Mouse (Mus musculus): Measurements from ENCODE around the gene Slc29a4. TPM values are rescaled to one million over a fixed set of nuclear protein-coding genes. Genes with fewer than 3 reads are reported as not detected.
A peak's percentile ranks its signal among the peaks of the same experiment; 100 is the strongest.

The Slc29a4 gene
- polyA plus RNA-seq, 1 experiment from 2014 or later = 15.7 TPM

GRCm38 (mm10) chr5:142718037-142718436 is 25.7 kb downstream of the Slc29a4 start:
- no peak overlapping the region for H3K9ac ChIP-seq
- 21% methylated on average over 4 of the region's 4 CpGs for WGBS

GRCm38 (mm10) chr5:142718486-142718885 is 26.2 kb downstream of the Slc29a4 start:
- no peak overlapping the region for H3K4me3 ChIP-seq
- no peaks in the 10 kb centered on the region for H3K9me3 ChIP-seq
- H3K9ac ChIP-seq = no peak overlapping the region
- WGBS = 47% methylated on average over 25 of the region's 25 CpGs
- no peaks in the 10 kb centered on the region for H3K27me3 ChIP-seq
- H3K4me2 ChIP-seq (replicated peaks) = no peak overlapping the region
- no peaks in the 10 kb centered on the region; the same call in 1 of the 2 replicates for H3K36me3 ChIP-seq
- ATAC-seq (ENCODE audit: insufficient number of reproducible peaks, insufficient read depth, low FRiP score, low TSS enrichment) = no peak
- no peak overlapping the region for H3K27ac ChIP-seq
- H3K4me1 ChIP-seq = no peaks in the 10 kb centered on the region; the same call in 1 of the 2 replicates

More at GRCm38 (mm10) chr5:142718037-142718436, 25.7 kb downstream of the Slc29a4 start:
- Histone ChIP-seq H3K27me3 (no peaks in the 10 kb centered on the region), H3K4me1 (no peaks in the 10 kb centered on the region; the same call in 1 of the 2 replicates), H3K27ac (no peak overlapping the region), H3K4me3 (no peak overlapping the region), H3K9me3 (no peaks in the 10 kb centered on the region), H3K36me3 (peaks cover under 1% of the 10 kb centered on the region; the same call in 1 of the 2 replicates), H3K4me2 (replicated peaks) (no peak overlapping the region)
- ATAC-seq (ENCODE audit: insufficient number of reproducible peaks, insufficient read depth, low FRiP score, low TSS enrichment) = no peak

DNA sequence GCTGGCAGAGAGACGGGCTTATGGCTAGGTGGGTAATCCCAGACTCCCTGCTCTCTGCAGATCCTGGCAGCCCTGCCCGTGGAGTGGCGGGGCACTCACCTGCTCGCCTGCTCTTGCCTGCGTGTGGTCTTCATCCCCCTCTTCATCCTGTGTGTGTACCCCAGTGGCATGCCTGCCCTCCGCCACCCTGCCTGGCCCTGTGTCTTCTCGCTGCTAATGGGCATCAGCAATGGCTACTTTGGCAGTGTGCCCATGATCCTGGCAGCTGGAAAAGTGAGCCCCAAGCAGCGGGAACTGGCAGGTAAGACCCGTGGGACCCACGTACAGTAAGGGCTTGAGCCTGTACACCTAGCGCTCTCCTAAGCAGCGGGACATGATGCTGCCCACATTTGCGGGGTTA is 27.6 kb downstream of the Slc29a4 start:
- H3K4me1 ChIP-seq = peaks cover 3% of the 10 kb centered on the region
- no peak overlapping the region for H3K4me2 ChIP-seq (replicated peaks)
- ATAC-seq (ENCODE audit: insufficient number of reproducible peaks, insufficient read depth, low FRiP score, low TSS enrichment) = no peak
- WGBS = 90% methylated on average over 13 of the region's 13 CpGs
- H3K9ac ChIP-seq = no peak overlapping the region
- H3K9me3 ChIP-seq = no peaks in the 10 kb centered on the region
- H3K36me3 ChIP-seq = no peaks in the 10 kb centered on the region; the same call in 1 of the 2 replicates
- no peak overlapping the region for H3K27ac ChIP-seq
- no peak overlapping the region for H3K4me3 ChIP-seq
- no peaks in the 10 kb centered on the region for H3K27me3 ChIP-seq

DNA sequence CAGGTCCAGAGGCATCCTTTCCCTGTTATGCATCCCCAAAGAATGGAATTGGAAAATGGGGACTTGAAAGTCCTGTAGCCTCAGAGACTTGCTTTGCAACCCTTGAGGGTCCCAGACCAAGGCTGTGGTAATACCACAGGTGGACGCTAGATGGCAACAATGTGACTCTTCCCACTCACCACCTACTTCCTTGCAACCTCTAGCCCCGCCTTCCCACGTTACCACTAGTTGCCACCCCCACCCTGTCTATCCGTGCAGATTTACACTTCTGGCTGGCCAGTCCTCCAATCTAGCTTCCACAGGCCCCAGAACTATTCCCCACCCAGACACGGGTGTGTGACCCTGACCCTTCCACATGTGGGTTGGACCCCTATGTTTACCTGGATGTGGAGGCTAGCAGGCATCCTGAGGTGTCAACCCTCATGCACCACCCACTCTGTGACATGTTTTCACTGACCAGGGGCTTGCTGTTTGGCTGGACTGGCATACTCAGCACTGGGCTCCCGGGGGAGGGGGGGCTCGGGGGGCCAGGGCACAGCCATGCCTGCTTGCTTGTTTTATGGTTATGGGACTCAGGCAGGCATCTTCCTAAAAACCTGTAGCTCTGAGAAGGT is 31.3 kb downstream of the Slc29a4 start:
- Histone ChIP-seq H3K9me3 (no peaks in the 10 kb centered on the region), H3K4me3 (no peak overlapping the region), H3K27ac (peak overlapping the region; percentile 41; the same call in 1 of the 2 replicates), H3K4me2 (replicated peaks) (peak overlapping the region; percentile 13; the same call in 1 of the 2 replicates), H3K36me3 (peaks cover 35% of the 10 kb centered on the region), H3K9ac (no peak overlapping the region), H3K27me3 (no peaks in the 10 kb centered on the region), H3K4me1 (peaks cover 3% of the 10 kb centered on the region; the same call in 1 of the 2 replicates)
- 12% methylated on average over 7 of the region's 7 CpGs for WGBS
- no peak; the same call in 1 of the 2 replicates for ATAC-seq (ENCODE audit: insufficient number of reproducible peaks, insufficient read depth, low FRiP score, low TSS enrichment)

DNA sequence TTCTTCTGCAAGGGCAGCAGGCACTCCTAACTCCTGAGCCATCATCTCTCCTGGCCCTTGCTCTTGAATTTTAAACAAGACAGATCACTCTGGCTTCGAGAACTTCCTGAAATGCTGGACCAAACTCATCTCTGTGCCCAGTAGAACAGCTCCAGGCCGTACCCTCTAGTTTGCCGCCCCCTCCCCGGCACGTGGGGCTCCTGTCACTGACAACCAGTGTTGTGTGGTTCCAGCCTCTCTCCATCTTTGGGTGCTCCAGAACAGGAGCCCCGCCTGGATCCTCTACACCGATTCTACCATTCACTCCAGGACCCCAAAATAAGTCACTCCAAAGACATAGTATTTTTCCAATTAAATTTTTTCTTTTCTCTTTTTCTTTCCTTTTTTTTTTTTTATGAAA is 32.0 kb downstream of the Slc29a4 start:
- no peaks in the 10 kb centered on the region for H3K9me3 ChIP-seq
- no peak overlapping the region for H3K4me3 ChIP-seq
- peak overlapping the region; percentile 17; the same call in 1 of the 2 replicates for H3K27ac ChIP-seq
- H3K36me3 ChIP-seq = peaks cover 42% of the 10 kb centered on the region
- H3K27me3 ChIP-seq = no peaks in the 10 kb centered on the region
- ATAC-seq (ENCODE audit: insufficient number of reproducible peaks, insufficient read depth, low FRiP score, low TSS enrichment) = no peak
- H3K4me2 ChIP-seq (replicated peaks) = no peak overlapping the region
- 87% methylated on average over 7 of the region's 7 CpGs for WGBS
- no peak overlapping the region for H3K9ac ChIP-seq
- peaks cover 3% of the 10 kb centered on the region; the same call in 1 of the 2 replicates for H3K4me1 ChIP-seq

- no peak overlapping the region for H3K27ac ChIP-seq
- peaks cover 67% of the 10 kb centered on the region for H3K36me3 ChIP-seq
- H3K27me3 ChIP-seq = no peaks in the 10 kb centered on the region
- H3K4me3 ChIP-seq = no peak overlapping the region
- H3K4me1 ChIP-seq = peaks cover 3% of the 10 kb centered on the region; the same call in 1 of the 2 replicates
- H3K9ac ChIP-seq = no peak overlapping the region
- H3K9me3 ChIP-seq = no peaks in the 10 kb centered on the region
- ATAC-seq (ENCODE audit: insufficient number of reproducible peaks, insufficient read depth, low FRiP score, low TSS enrichment) = no peak
- WGBS = 81% methylated on average over 6 of the region's 6 CpGs
- no peak overlapping the region for H3K4me2 ChIP-seq (replicated peaks)
These were observed 34.4 kb downstream of the Slc29a4 start for GRCm38 (mm10) chr5:142726748-142727147.

GRCm38 (mm10) chr5:142728301-142728700 is 36.0 kb downstream of the Slc29a4 start:
- ATAC-seq (ENCODE audit: insufficient number of reproducible peaks, insufficient read depth, low FRiP score, low TSS enrichment) = no peak
- H3K36me3 ChIP-seq = peaks cover 82% of the 10 kb centered on the region
- H3K4me1 ChIP-seq = peaks cover 3% of the 10 kb centered on the region; the same call in 1 of the 2 replicates
- 96% methylated on average over 16 of the region's 16 CpGs for WGBS
- H3K4me2 ChIP-seq (replicated peaks) = no peak overlapping the region
- H3K4me3 ChIP-seq = no peak overlapping the region
- H3K9me3 ChIP-seq = no peaks in the 10 kb centered on the region
- H3K27me3 ChIP-seq = no peaks in the 10 kb centered on the region
- no peak overlapping the region for H3K9ac ChIP-seq
- no peak overlapping the region for H3K27ac ChIP-seq

DNA sequence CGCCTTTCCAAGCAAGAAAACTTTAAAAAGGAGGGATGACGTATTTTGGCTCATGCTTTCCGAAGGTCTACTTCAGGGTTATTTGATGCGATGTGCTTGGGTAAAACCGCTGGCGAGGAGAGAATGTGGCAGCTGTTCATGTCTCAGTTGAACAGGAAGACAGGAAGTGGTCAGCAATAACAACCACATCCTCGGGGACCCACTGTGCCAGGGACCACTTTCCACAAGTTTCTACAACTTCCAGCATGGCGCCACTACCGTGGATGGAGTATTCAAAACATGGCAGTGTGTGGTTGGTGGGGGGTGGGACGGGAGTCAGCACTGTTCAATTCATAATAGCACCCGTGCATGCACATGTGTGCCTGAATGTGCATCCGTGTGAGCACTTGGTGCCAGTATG is 38.0 kb downstream of the Slc29a4 start:
- Histone ChIP-seq H3K36me3 (peaks cover 96% of the 10 kb centered on the region), H3K4me3 (no peak overlapping the region), H3K4me2 (replicated peaks) (no peak overlapping the region), H3K4me1 (no peaks in the 10 kb centered on the region), H3K9me3 (no peaks in the 10 kb centered on the region), H3K27ac (no peak overlapping the region), H3K27me3 (no peaks in the 10 kb centered on the region), H3K9ac (no peak overlapping the region)
- WGBS = 91% methylated on average over 12 of the region's 12 CpGs
- ATAC-seq (ENCODE audit: insufficient number of reproducible peaks, insufficient read depth, low FRiP score, low TSS enrichment) = no peak

DNA sequence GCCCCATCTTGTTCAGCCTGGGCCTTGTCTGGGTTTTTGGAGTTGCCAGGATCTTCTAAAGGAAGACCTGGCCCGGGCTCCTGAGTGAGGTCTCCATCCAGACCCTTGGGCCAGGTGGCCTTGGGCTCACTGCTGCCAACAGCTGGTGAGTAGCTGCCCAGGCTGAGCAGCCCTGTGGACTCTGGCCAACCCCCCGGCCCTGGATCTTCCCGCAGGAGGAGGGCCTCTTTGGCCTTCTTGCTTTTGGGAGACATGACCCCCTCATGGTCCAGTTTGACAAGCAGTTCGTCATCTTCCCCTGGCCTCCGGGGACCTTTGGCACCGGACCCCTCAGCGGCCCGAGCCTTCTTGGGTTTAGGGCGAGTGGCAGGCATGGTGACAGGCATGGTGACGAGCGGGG is 39.6 kb downstream of the Slc29a4 start:
- no peaks in the 10 kb centered on the region for H3K27me3 ChIP-seq
- ATAC-seq (ENCODE audit: insufficient number of reproducible peaks, insufficient read depth, low FRiP score, low TSS enrichment) = no peak
- H3K4me2 ChIP-seq (replicated peaks) = no peak overlapping the region
- WGBS = 91% methylated on average over 11 of the region's 11 CpGs
- H3K36me3 ChIP-seq = peaks cover 96% of the 10 kb centered on the region
- H3K9me3 ChIP-seq = no peaks in the 10 kb centered on the region
- no peak overlapping the region for H3K4me3 ChIP-seq
- no peak overlapping the region for H3K9ac ChIP-seq
- H3K27ac ChIP-seq = no peak overlapping the region
- H3K4me1 ChIP-seq = no peaks in the 10 kb centered on the region

DNA sequence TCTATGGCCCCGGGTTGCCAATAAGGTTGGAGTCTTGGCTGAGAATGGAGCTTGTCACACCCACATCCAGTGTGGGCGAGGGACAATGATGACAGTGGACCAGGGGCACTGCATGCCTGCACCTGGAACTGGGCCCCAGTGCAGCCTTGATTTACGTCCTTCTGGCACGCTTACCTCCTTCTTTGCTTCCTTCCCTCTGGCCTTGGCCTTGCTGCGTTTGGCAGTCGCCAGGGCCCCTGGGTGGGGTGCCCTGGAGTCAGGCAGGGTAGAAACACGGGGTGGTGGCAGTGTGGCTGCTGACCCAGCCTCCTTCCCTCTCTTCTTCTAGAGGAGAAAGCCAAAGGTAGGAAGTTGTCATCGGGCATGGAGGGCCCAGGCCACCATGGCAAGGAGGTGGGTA is 47.6 kb downstream of the Slc29a4 start:
- Histone ChIP-seq H3K9ac (no peak overlapping the region), H3K4me3 (no peak overlapping the region), H3K27ac (no peak overlapping the region), H3K9me3 (no peaks in the 10 kb centered on the region), H3K27me3 (no peaks in the 10 kb centered on the region), H3K36me3 (peaks cover 93% of the 10 kb centered on the region), H3K4me2 (replicated peaks) (no peak overlapping the region), H3K4me1 (no peaks in the 10 kb centered on the region)
- ATAC-seq (ENCODE audit: insufficient number of reproducible peaks, insufficient read depth, low FRiP score, low TSS enrichment) = no peak
- WGBS = 88% methylated on average over 8 of the region's 8 CpGs

GRCm38 (mm10) chr5:142747026-142747629 is 54.8 kb downstream of the Slc29a4 start:
- H3K4me2 ChIP-seq (replicated peaks) = no peak overlapping the region
- 80% methylated on average over 12 of the region's 12 CpGs for WGBS
- H3K36me3 ChIP-seq = peaks cover 91% of the 10 kb centered on the region
- ATAC-seq (ENCODE audit: insufficient number of reproducible peaks, insufficient read depth, low FRiP score, low TSS enrichment) = no peak
- no peak overlapping the region for H3K4me3 ChIP-seq
- 0 out of 2 replicates have a peak, but pooled peaks cover 4% of the 10 kb centered on the region for H3K4me1 ChIP-seq
- H3K9me3 ChIP-seq = no peaks in the 10 kb centered on the region
- H3K9ac ChIP-seq = no peak overlapping the region
- H3K27ac ChIP-seq = no peak overlapping the region
- no peaks in the 10 kb centered on the region for H3K27me3 ChIP-seq

DNA sequence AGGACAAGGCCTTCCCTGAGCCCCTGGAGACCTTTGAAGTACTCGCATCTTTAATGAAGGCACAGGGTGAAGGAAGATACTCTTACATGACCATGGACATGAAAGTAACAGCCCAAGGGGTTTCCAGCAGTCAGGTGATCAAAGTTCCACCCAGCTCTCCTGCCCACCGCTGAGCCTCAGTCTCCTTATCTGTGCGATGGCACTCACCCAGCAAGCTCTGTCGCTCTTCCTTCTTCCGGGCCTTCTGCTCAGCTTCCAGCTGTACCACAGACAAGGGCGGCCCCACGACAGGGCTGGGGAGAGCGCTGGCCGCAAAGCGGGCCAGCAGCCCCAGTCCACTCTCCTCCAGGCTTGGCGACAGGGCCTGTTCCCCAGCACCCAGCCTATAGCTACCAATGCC is 57.9 kb downstream of the Slc29a4 start:
- no peaks in the 10 kb centered on the region for H3K9me3 ChIP-seq
- no peak overlapping the region for H3K4me3 ChIP-seq
- no peak overlapping the region for H3K9ac ChIP-seq
- H3K4me1 ChIP-seq = 0 out of 2 replicates have a peak, but pooled peaks cover 4% of the 10 kb centered on the region
- H3K36me3 ChIP-seq = peaks cover 88% of the 10 kb centered on the region
- no peak overlapping the region for H3K27ac ChIP-seq
- H3K27me3 ChIP-seq = no peaks in the 10 kb centered on the region
- 90% methylated on average over 11 of the region's 11 CpGs for WGBS
- ATAC-seq (ENCODE audit: insufficient number of reproducible peaks, insufficient read depth, low FRiP score, low TSS enrichment) = no peak
- no peak overlapping the region for H3K4me2 ChIP-seq (replicated peaks)

Measured in embryonic facial prominence, embryonic 12.5 days (tissue).